Mouse (Mus musculus): Measurements from ENCODE around the gene Otulinl. TPM values are rescaled to one million over a fixed set of nuclear protein-coding genes. Genes with fewer than 3 reads are reported as not detected.
A peak's percentile ranks its signal among the peaks of the same experiment; 100 is the strongest.

The Otulinl gene
- total and polyA plus RNA-seq, 3 experiments: not detected

DNA sequence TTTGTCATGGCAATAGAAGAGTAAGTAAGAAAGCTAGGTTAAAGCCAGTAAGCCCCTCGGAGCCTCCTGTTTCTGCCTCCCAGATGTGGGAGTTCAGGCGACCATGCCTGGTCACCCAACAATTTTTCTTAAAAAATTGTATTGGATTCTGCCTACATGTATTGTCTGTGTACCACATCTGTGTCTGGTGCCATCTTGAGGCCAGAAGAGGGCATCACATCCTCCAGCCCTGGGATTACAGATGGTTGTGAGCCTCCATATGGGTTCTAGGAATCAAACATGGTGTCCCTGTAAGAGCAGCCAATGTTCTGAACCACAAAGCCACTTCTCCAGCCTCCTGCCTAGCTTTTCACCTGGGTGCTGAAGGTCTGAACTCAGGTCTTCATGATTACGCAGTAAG, 38.5 kb downstream of the Otulinl start:
- H3K4me3 ChIP-seq (ENCODE audit: low read depth, low read length): no peak overlapping the region
- TF ChIP-seq CTCF (IDR thresholded peaks at IDR 0.05; ENCODE audit: low read depth, low read length): peak; percentile 55
- no peak for TF ChIP-seq POLR2AphosphoS5 (IDR thresholded peaks at IDR 0.05; ENCODE audit: insufficient replicate concordance, low read depth, low read length)
- H3K4me1 ChIP-seq (ENCODE audit: insufficient read depth, low read depth, low read length): no peaks in the 10 kb centered on the region
- H3K9me3 ChIP-seq (replicated peaks): no peaks in the 10 kb centered on the region
- peak; percentile 73; the same call in 1 of the 2 replicates for ATAC-seq (ENCODE audit: extremely low read depth, insufficient number of reproducible peaks, low FRiP score, poor library complexity, severe bottlenecking)
- no peak for DNase-seq (ENCODE audit: low spot score)
- H3K36me3 ChIP-seq (replicated peaks): no peaks in the 10 kb centered on the region
- peaks cover 4% of the 10 kb centered on the region; the same call in 1 of the 2 replicates for H3K27me3 ChIP-seq (ENCODE audit: insufficient read depth, low read length)

- no peak for TF ChIP-seq CTCF (IDR thresholded peaks at IDR 0.05; ENCODE audit: low read depth, low read length)
- no peak for TF ChIP-seq POLR2AphosphoS5 (IDR thresholded peaks at IDR 0.05; ENCODE audit: insufficient replicate concordance, low read depth, low read length)
- no peak for TF ChIP-seq GATA2 (IDR thresholded peaks at IDR 0.05; ENCODE audit: borderline replicate concordance, low read depth, low read length)
- no peak for TF ChIP-seq GATA1 (IDR thresholded peaks at IDR 0.05; ENCODE audit: borderline replicate concordance, low read length)
- TF ChIP-seq TAL1 (conservative IDR thresholded peaks at IDR 0.05; ENCODE audit: low read depth, low read length): no peak
- no peak for DNase-seq (ENCODE audit: low spot score)
- H3K9me3 ChIP-seq (replicated peaks): no peaks in the 10 kb centered on the region
- peaks cover 4% of the 10 kb centered on the region; the same call in 1 of the 2 replicates for H3K27me3 ChIP-seq (ENCODE audit: insufficient read depth, low read length)
- H3K36me3 ChIP-seq (replicated peaks): no peaks in the 10 kb centered on the region
- H3K4me1 ChIP-seq (ENCODE audit: insufficient read depth, low read depth, low read length): no peaks in the 10 kb centered on the region
- ATAC-seq (ENCODE audit: extremely low read depth, insufficient number of reproducible peaks, low FRiP score, poor library complexity, severe bottlenecking): no peak
- no peak overlapping the region for H3K4me3 ChIP-seq (ENCODE audit: low read depth, low read length)
These were observed 40.2 kb downstream of the Otulinl start for GRCm38 (mm10) chr15:27641171-27641570.

DNA sequence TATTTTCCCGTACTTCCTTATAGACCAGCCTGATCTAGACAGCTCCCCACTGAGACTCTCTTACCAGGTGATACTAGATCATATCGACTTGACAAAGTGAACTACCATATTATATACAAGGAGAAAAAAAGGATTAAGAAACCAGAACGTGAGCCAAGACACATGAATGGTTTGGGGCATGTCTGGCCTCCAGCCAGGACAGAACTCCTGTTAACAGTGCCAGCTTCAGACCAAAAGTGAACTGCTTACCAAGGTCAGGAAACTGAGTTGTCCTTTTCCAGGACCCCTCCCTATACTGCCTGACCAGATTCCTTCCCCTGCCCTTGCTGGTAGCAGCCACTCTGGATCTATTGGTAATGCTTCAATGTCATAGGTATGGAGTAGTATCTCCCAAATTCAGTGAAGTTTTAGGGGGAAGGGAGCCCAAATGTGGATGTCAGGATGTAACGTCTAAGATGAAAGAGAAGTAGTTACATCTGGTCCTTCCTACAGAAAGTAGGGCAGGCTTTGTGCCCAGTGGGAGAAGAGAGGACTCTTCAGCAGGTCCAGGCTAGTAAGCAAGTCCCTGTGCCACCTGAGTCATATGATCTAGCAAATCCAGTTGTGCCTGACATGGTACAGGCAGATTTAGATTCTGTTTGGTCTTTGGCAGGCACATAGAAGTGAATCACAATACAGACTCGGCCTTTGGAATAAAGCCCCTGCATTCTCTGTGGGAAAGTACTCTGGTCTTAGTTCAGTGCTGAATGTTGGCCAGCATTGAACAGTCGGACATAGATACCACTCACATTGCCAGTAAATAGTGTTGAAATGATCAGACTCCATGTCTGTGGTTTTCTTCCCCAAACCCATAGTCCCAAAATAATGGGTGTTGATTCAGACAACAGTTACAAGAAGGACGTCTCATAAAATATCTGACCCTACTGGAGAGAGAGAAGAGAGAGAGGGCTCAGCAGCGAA, 47.2 kb downstream of the Otulinl start:
- DNase-seq (ENCODE audit: low spot score): no peak
- TF ChIP-seq POLR2AphosphoS5 (IDR thresholded peaks at IDR 0.05; ENCODE audit: insufficient replicate concordance, low read depth, low read length) (no peak), GATA1 (IDR thresholded peaks at IDR 0.05; ENCODE audit: borderline replicate concordance, low read length) (no peak), CTCF (IDR thresholded peaks at IDR 0.05; ENCODE audit: low read depth, low read length) (no peak), TAL1 (conservative IDR thresholded peaks at IDR 0.05; ENCODE audit: low read depth, low read length) (no peak), GATA2 (IDR thresholded peaks at IDR 0.05; ENCODE audit: borderline replicate concordance, low read depth, low read length) (no peak)
- peaks cover 8% of the 10 kb centered on the region for H3K4me1 ChIP-seq (ENCODE audit: insufficient read depth, low read depth, low read length)
- H3K36me3 ChIP-seq (replicated peaks): no peaks in the 10 kb centered on the region
- no peak for ATAC-seq (ENCODE audit: extremely low read depth, insufficient number of reproducible peaks, low FRiP score, poor library complexity, severe bottlenecking)
- no peaks in the 10 kb centered on the region for H3K9me3 ChIP-seq (replicated peaks)
- no peaks in the 10 kb centered on the region for H3K27me3 ChIP-seq (ENCODE audit: insufficient read depth, low read length)
- no peak overlapping the region for H3K4me3 ChIP-seq (ENCODE audit: low read depth, low read length)

DNA sequence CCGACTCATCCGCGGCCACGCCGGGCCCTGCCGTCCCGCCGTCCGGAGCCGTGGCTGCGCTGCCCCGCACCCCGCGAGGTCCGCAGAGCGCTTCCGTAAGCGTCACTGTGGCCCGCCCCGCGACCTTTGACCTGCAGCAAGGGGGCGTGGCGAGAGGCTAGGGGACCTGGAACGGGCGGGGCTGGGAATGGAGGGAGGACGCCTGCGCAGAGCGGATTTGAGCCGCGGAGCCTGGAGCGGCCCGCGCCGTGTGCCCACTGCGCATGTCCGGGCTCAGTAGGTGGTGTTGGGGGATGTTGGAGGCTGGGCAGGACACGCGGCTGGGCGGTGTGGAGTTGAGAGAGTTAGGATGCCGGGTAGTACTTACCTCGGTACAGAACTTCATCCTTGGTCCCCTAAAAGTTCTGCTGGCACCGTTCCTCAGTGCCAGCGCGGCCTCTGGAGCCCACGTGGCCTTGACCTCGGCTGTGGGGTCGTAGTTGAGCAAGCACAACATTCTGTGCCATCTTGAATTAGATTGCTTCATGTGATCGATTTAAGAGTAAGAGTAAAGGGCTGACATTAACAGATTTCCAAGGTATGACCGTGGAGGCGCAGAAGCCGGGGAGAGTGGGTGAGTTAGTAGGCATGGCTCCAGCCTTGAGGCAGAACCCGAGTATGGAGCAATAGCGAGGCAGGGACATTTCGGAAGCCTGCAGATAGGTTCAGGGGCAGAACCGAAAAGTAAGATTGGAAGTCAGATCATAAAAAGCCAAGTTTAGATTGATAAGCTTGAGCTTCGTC, 50.6 kb downstream of the Otulinl start, which contains the start of gene Otulin:
Gene Otulin, minus strand, starts transcription at position 93 of the 783 bp plus-strand sequence.
- DNase-seq (ENCODE audit: low spot score) (peak; percentile 94), ATAC-seq (ENCODE audit: extremely low read depth, insufficient number of reproducible peaks, low FRiP score, poor library complexity, severe bottlenecking) (peak; percentile 81)
- Histone ChIP-seq H3K4me3 (ENCODE audit: low read depth, low read length) (peak within 1 kb of the TSS; percentile 96), H3K4me1 (ENCODE audit: insufficient read depth, low read depth, low read length) (peaks cover 31% of the 10 kb centered on the region), H3K27me3 (ENCODE audit: insufficient read depth, low read length) (no peaks in the 10 kb centered on the region), H3K9me3 (replicated peaks) (no peaks in the 10 kb centered on the region), H3K36me3 (replicated peaks) (peaks cover 29% of the 10 kb centered on the region)
- no peak for TF ChIP-seq GATA1 (IDR thresholded peaks at IDR 0.05; ENCODE audit: borderline replicate concordance, low read length)
- no peak for TF ChIP-seq GATA2 (IDR thresholded peaks at IDR 0.05; ENCODE audit: borderline replicate concordance, low read depth, low read length)
- no peak for TF ChIP-seq CTCF (IDR thresholded peaks at IDR 0.05; ENCODE audit: low read depth, low read length)
- no peak for TF ChIP-seq POLR2AphosphoS5 (IDR thresholded peaks at IDR 0.05; ENCODE audit: insufficient replicate concordance, low read depth, low read length)
- no peak for TF ChIP-seq TAL1 (conservative IDR thresholded peaks at IDR 0.05; ENCODE audit: low read depth, low read length)

GRCm38 (mm10) chr15:27629800-27630600, 51.4 kb downstream of the Otulinl start:
- DNase-seq (ENCODE audit: low spot score) (no peak), ATAC-seq (ENCODE audit: extremely low read depth, insufficient number of reproducible peaks, low FRiP score, poor library complexity, severe bottlenecking) (no peak)
- Histone ChIP-seq H3K36me3 (replicated peaks) (peaks cover 37% of the 10 kb centered on the region), H3K27me3 (ENCODE audit: insufficient read depth, low read length) (no peaks in the 10 kb centered on the region), H3K4me1 (ENCODE audit: insufficient read depth, low read depth, low read length) (peaks cover 37% of the 10 kb centered on the region), H3K4me3 (ENCODE audit: low read depth, low read length) (peak overlapping the region; percentile 96), H3K9me3 (replicated peaks) (no peaks in the 10 kb centered on the region)
- no peak for TF ChIP-seq GATA2 (IDR thresholded peaks at IDR 0.05; ENCODE audit: borderline replicate concordance, low read depth, low read length)
- TF ChIP-seq GATA1 (IDR thresholded peaks at IDR 0.05; ENCODE audit: borderline replicate concordance, low read length): no peak
- TF ChIP-seq TAL1 (conservative IDR thresholded peaks at IDR 0.05; ENCODE audit: low read depth, low read length): no peak
- TF ChIP-seq POLR2AphosphoS5 (IDR thresholded peaks at IDR 0.05; ENCODE audit: insufficient replicate concordance, low read depth, low read length): no peak
- no peak for TF ChIP-seq CTCF (IDR thresholded peaks at IDR 0.05; ENCODE audit: low read depth, low read length)
